Mouse (Mus musculus) MN1 (cell line): Measurements from ENCODE around the gene Hist1h3h.

ENCODE experiments used
- DNase-seq: peaks from one replicate; pipeline ENCODE4 v3.0.0-alpha.2; 2016; ENCODE audit warnings: low spot score

Gene Hist1h3h

DNA sequence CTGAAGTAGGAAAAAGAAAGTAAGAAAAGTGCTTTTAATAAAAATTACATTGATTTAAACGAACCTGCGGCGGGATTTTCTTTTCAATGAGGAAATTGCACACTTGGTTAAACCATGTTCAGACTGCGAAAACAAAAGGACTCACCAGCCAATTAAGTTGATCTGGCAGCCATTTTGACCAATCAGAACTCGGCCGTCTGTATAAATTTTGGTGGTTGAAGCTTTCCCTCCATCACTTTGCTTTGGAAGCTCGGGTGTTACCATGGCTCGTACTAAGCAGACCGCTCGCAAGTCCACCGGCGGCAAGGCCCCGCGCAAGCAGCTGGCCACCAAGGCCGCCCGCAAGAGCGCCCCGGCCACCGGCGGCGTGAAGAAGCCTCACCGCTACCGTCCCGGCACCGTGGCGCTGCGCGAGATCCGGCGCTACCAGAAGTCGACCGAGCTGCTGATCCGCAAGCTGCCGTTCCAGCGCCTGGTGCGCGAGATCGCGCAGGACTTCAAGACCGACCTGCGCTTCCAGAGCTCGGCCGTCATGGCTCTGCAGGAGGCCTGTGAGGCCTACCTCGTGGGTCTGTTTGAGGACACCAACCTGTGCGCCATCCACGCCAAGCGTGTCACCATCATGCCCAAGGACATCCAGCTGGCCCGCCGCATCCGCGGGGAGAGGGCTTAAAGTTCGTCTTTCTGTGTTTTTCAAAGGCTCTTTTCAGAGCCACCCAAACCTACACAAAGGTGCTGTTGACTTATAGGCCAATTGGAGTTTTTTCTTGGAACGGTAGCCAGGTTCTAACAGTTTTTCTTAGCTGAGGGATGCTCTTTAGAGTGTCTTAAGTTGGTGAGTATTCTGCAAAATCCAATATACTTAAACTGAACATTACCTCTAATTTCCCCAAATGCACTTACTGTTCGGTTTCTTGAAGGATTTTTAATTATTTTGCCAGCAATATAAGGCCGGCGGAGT is at the start of gene Hist1h3h:
Hist1h3h (plus strand) TSS at position 263 of the 961 bp plus-strand sequence.
- DNase-seq: peak; percentile 90

DNA sequence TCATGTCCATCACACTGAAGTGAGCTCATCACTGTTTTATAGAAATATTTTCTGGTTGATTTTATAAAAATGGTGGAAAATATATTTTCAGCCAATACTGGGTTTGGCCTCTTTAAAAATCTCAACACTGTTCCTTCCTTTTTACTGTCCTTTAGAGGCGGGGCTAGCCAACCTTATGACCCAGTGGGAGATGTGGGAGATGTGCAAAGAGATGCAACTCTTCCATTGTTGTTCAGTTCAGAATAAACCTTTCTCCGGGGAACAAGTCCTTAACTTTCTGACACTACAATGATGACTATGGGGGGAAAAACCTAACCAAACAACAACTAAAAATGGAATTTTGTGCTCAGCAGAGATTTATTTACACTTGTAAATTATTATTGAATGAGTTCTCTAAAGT is 40.2 kb upstream of the Hist1h3h start, which contains the start of gene Olfr1360:
Olfr1360 (minus strand) TSS at position 101 of the 400 bp plus-strand sequence.
- no peak for DNase-seq

DNA sequence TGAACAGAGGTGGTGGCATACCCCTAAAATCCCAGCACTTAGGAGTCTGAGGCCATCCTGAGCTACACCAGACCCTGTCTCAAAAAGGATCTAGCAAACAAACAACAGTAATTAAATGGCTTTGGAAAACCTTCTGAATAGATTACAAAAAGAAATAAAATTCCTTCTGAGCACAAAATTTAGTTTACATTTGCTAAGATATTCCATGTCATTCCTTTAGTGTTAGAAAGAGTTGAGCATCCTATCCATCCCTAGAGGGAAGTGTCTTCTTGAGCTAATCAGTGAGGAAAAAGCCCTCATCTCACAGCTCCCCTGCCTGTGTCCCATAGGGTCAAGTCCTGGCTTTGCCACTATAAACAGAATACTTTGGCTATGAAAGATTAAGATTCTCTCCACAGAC is 19.6 kb upstream of the Hist1h3h start, which contains the start of gene Olfr1359:
Olfr1359 (plus strand) TSS at position 301 of the 400 bp plus-strand sequence.
- no peak for DNase-seq

DNA sequence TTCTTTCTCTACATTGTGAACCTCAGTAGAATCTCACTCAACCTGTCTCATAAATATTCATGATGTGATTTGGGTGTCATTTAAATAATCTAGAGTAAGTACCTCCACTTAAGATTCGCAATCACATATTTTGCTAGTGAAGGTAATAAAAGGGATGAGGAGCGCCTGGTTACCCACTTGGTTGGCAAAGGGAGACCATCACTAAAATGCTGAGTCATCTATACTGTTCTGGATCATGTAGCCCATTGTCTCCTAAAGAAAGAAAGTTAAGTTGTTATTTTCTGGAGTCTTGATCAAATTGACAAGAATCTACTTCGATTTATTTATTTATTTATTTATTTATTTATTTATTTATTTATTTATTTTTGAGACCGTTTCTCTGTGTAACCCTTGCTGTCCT is 10.8 kb upstream of the Hist1h3h start:
- DNase-seq: no peak

DNA sequence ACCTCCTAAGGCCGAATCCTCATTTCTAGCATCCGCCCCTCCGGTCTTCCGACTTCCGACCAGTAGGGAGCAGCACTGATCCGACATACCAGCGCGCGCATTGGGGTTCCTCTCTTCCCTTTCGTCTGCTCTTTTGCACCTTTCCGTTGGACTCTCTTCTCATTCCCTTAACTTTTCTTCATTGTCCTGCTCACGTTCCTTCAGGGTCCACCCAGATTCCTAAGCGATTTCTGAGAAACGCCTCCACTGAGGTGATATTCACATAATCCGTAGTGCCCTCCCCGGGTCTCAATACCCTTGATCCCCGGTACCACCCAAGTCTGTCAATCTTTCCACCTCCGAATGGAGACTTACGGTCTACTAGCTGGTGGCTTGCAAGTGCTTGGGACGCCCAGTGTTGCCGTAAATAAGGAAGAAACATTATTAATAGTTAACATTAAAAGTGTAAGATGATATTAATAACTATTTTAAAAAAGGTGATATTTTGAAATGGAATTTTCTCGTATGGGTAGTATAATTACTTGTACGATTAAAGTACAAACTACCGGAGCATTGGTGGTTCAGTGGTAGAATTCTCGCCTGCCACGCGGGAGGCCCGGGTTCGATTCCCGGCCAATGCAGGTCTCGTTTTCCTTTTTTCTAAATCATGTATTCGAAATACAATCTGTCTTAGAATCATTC is 7.3 kb upstream of the Hist1h3h start:
- peak; percentile 86 for DNase-seq

DNA sequence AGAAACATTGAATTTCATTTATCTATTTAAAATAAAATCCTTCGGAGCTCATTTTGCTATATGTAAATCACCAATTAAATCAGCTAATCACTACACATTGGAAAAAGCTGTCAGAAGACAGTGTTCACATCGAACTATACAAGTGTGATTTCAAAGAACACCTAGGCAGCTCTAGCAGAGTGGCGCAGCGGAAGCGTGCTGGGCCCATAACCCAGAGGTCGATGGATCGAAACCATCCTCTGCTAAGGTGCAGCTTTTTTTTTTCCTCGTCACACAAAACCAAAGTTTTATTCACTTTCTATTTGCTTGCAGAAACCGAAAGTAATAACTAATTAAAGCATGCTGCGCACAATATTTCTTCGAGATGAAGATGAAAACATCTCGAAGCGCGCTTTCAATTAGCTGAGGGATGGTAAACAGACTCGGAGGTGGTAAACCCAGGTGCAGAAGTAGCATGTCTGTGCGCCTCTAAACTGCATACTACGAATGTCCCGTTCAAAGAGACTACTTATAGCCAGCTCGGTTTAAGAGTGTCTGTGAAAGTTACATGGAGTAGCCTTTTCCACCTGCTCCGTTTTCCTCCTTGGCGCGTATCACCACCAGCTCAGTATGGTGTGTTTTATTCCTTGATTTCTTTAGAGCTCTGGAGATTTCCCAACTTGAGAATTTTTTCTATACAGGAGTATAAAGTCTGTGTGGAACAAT is 6.5 kb upstream of the Hist1h3h start:
- DNase-seq: peak; percentile 83

DNA sequence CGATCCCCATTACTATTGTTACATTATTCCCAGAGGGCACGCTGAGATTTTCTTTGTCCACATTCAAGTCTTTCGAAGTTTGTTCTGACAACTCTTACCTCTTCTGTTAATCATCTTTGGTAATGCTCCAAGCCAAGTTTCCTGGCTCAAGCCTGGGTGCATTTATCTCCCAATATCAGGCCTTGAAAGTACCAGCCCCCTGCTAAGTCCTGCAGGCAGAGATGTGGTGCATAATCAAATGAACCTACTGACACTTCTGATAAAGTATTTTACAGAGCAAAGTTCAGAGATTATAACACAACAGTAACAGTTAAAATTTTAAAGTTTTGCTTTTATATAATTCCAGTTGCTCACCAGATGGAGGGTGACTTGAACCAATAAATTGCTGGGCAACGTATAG is 5.8 kb upstream of the Hist1h3h start:
- DNase-seq: no peak

DNA sequence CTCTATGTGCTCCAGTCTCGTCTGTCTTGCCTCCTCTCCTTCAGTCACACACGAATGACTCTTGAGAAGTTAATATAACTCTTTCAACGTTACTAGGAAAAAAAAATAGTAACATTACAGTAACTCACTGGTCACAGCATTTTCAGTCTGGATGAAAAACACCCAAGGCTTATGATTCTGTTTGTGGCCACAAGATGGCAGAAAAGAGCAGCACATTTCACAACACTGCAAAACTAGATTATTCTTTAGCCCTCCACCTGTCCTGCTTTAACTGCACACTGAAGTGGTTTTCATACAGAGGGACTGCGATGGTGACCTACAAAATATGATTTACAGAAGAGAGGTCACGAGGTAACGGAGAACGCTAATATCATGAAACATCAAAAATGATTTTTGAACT is 2.7 kb upstream of the Hist1h3h start:
- DNase-seq: peak; percentile 74

DNA sequence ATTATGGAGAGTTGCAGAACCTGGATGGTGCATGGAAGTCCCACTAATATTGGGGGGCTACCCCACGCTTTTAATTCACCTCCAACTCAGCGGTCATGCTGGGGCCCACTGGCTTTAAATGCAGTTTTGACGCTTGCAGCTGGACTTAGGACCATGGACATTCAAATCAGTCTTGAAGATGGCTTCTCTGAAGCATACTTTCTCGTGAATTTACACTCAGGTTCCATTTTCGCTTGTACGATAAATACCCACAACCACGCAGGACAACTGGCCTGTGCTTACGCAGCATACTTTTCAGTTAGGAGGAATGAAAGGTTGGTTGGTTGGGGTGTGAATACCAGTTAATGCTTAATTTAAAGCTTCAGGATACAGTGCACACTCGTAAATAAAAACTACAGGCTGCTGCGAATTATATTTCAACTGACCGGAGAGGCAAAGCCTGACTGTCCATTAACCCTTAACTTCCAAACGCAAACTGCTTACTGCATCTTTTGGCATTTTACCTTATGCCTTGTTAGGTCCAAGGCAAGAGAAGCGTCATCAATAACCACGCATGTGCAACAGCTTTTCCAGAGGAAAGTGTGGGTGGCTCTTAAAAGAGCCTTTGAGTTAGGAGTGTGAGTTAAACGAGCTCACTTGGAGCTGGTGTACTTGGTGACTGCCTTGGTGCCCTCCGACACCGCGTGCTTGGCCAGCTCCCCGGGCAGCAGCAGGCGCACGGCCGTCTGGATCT is 2.2 kb upstream of the Hist1h3h start:
- peak; percentile 48 for DNase-seq

DNA sequence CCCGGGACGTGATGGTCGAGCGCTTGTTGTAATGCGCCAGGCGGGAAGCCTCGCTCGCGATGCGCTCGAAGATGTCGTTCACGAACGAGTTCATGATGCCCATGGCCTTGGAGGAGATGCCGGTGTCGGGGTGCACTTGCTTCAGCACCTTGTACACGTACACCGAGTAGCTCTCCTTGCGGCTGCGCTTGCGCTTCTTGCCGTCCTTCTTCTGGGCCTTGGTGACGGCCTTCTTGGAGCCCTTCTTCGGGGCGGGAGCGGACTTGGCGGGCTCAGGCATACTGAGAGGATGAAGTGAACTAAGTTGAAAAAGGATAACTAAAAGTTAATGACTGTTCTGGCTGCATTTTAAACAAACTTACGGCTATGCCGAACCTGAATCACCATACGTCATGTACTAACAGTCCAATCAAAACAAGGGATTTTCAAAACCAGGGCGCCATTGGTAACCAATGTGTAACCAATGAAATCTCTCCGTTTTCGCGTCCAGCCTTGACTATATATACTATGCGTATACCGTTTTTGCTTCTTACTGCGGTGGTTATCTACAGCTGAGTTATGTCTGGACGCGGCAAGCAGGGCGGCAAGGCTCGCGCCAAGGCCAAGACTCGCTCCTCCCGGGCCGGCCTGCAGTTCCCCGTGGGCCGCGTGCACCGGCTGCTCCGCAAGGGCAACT is 1.5 kb upstream of the Hist1h3h start, which contains the start of the genes Hist1h2bl and Hist1h2ai:
Hist1h2bl (minus strand) TSS at position 280 of the 676 bp plus-strand sequence.
Hist1h2ai (plus strand) TSS at position 559 of the 676 bp plus-strand sequence.
- DNase-seq: peak; percentile 93

DNA sequence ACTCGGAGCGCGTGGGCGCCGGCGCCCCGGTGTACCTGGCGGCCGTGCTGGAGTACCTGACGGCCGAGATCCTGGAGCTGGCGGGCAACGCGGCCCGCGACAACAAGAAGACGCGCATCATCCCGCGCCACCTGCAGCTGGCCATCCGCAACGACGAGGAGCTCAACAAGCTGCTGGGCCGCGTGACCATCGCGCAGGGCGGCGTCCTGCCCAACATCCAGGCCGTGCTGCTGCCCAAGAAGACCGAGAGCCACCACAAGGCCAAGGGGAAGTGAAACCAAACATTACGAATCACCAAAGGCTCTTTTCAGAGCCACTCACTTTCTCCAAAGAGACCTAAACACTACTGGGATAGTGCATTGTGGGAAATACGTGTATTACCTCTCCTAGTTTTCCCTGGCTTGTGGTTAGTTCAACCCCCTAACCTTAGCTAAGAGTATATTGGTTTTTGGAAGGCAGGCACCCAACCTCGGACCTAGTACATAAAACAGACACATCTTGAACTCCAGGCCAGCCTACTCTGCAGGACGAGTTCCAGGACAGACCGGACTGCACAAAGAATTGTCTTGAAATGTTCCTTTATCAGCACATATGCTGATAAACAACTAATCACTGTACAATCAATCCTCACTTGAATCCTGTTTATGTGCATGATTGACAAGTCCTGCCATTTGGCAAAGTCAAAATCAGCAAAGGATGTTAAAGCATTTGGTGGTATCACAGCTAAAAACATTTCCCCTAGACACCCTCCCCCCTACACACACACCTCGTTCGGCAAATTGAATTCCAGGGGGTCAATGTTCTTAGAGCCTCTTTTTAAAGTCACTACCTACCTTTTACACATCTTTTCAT is 693 bp upstream of the Hist1h3h start:
- DNase-seq: peak; percentile 37

DNA sequence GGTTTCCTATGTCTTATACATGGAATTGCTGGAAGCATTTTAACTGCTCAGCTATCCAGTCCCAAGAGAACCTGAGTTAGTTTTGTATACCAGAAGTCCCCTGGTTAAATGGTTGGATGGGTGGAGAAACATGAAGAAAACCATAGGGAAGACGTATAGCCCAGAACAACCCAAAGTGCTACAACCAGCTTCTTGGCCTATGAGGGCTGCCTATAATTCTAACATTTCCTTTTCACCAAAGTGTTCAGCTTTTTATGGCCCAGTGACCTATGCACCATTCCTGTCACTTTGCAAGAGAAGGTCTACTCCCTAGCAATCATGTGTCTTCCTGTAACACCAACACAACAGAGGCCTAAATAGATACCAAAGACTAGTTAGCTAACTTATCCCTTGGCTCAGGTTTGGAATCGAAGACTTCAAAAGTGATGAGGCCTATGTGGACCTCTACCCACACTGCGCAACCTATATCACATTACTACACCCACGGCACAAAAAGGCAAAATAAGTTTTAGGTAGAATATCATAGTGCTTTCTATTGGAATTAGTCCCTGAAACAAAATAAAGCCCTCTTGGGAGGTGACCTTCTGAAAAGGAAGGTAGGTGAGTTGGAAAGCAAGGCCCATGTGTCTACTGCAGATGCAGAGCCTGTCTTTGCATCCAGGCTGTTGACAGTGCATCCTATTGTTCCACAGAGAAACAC is 1.1 kb downstream of the Hist1h3h start:
- peak; percentile 25 for DNase-seq

DNA sequence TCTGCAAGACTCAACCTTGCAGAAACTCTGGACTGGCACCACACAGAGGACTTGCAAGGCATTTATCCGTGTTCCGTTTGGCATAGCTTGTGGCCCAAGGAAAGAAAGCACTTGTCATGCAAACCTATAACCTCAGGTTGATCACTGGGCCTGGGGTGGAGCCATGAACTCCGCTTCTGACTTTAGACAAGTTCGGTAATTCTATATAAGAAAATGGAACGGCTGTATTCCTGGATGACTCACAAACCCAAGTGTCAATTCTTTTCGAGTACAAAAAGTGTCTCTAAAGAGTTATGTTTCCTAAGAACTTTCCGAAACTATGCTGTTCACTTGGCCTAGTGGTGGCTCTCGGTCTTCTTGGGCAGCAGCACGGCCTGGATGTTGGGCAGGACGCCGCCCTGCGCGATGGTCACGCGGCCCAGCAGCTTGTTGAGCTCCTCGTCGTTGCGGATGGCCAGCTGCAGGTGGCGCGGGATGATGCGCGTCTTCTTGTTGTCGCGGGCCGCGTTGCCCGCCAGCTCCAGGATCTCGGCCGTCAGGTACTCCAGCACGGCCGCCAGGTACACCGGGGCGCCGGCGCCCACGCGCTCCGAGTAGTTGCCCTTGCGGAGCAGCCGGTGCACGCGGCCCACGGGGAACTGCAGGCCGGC is 3.8 kb downstream of the Hist1h3h start:
- DNase-seq: peak; percentile 28

DNA sequence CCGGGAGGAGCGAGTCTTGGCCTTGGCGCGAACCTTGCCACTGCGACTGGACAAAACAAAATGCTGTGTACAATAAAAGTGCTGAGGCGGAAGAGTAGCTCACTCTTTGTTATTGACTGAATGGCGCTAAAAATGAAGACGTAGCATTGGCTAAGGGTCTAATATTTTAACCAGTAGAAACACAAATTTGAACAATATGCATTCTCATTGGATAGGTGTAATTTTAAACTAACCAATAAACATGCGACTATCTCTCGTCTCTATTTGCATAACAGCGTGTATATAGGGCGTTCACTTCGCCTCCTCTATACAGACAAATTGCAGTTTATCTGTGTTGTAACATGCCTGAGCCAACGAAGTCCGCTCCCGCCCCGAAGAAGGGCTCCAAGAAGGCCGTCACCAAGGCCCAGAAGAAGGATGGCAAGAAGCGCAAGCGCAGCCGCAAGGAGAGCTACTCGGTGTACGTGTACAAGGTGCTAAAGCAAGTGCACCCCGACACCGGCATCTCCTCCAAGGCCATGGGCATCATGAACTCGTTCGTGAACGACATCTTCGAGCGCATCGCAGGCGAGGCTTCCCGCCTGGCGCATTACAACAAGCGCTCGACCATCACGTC is 4.4 kb downstream of the Hist1h3h start, which contains the start of gene Hist1h2bm:
Hist1h2bm (plus strand) TSS at position 288 of the 616 bp plus-strand sequence.
- DNase-seq: peak; percentile 94

DNA sequence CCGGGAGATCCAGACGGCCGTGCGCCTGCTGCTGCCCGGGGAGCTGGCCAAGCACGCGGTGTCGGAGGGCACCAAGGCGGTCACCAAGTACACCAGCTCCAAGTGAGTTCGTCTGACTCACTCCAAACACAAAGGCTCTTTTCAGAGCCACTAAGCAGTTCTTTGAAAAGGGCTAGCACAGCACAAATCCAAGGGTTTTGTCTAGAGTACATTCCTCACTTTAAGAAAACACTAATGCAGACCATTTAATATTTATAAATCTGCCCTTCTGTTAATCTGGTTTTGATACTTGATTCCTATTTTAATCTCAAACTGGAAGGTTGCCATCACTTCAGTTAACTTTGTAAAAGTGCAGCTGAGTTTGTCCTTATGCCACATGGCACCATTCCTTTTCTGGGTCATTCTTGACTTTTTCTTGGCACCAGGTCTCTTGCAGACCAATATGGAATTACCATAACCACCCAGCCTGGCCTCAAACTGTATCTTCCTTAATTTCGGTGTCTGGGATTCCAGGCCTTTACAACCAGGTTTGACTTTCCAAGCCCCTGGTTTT is 5.0 kb downstream of the Hist1h3h start:
- peak; percentile 50 for DNase-seq

DNA sequence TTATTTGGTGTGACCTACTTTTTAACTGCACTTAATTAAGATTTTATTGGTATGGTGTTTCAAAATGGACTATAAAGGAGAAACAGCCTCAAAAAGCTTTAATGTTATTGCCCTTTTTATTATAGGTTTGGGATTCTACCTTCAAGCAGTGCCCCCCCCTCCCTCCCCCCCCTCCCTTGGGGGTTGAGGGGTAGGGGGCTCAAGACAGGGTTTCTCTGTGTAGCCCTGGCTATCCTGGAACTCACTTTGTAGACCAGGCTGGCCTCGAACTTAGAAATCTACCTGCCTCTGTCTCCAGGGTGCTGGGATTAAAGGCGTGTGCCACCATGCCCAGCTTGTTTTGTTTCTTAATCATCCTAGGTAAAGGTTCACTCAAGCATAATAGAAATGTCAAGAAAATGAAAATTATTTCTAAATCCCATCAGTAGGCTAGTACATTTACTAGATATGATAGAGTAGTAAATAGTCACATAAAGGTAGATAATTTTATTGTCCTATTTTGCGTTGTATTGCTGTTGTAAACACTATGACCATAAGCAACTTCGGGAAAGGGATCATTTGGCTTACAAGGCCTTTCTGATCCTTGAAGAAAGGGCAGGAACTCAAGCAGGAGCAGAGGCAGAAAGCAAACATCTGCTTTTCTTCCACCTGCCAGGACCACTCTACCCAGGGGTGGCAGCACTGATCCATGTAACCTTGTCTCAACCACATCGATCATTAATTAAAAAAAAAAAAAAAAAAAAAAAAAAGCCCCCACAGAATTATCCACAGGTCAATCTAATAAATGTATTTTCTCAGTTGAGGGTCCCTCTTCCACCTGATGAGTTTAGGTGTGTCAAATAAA is 5.8 kb downstream of the Hist1h3h start:
- peak; percentile 31 for DNase-seq
